Mouse (Mus musculus) hindbrain, embryonic 12.5 days (tissue): Measurements from ENCODE around the gene Tbcb. TPM values are rescaled to one million over a fixed set of nuclear protein-coding genes. Genes with fewer than 3 reads are reported as not detected.
"Not testable (repeated sequence)": the region's sequence is repeated elsewhere in the genome, so short reads cannot be mapped to it uniquely, and the experiment has no call there.

ENCODE experiments used
- ATAC-seq: fragments of 200-750 bp; cut with Nextera tagmentation; 2 replicates; pipeline ENCODE4 v1.8.0; 2017; ENCODE audit warnings: moderate TSS enrichment; ENCODE audit not compliant: low FRiP score
- H3K27ac ChIP-seq: fragments of 300-500 bp; sonication (generic); 2 replicates; pipeline ENCODE4 v1.5.1; 2016; ENCODE audit warnings: mild to moderate bottlenecking
- H3K27me3 ChIP-seq: fragments of 300-500 bp; sonication (generic); 2 replicates; pipeline ENCODE4 v1.6.1; 2016; ENCODE audit warnings: mild to moderate bottlenecking
- H3K36me3 ChIP-seq: fragments of 300-500 bp; sonication (generic); 2 replicates; pipeline ENCODE4 v1.6.1; 2016; ENCODE audit warnings: mild to moderate bottlenecking
- H3K4me1 ChIP-seq: fragments of 300-500 bp; sonication (generic); 2 replicates; pipeline ENCODE4 v1.6.1; 2016
- H3K4me2 ChIP-seq: fragments of 300-500 bp; sonication (generic); replicated peaks from 2 replicates; pipeline ENCODE4 v1.6.1; 2016; ENCODE audit warnings: mild to moderate bottlenecking
- H3K4me3 ChIP-seq: fragments of 300-500 bp; sonication (generic); 2 replicates; pipeline ENCODE4 v1.5.1; 2016; ENCODE audit warnings: mild to moderate bottlenecking
- H3K9ac ChIP-seq: fragments of 300-500 bp; sonication (generic); 2 replicates; pipeline ENCODE4 v1.6.1; 2016; ENCODE audit warnings: mild to moderate bottlenecking, moderate library complexity
- H3K9me3 ChIP-seq: fragments of 300-500 bp; sonication (generic); replicated peaks from 2 replicates; pipeline ENCODE4 v1.6.1; 2016; ENCODE audit warnings: mild to moderate bottlenecking
- WGBS: fragments of 180-500 bp; shearing (Covaris S2); methylation state at CpG from one replicate; pipeline ENCODE4 v1.1.7; 2016; 5-methylcytosine and 5-hydroxymethylcytosine counted together
- polyA plus RNA-seq: library from polyadenylated mRNA; unstranded; fragments of >200 nt; fragmentation: Nextera tagmentation; extraction: Ambion mirVana; gene quantifications from 2 replicates; pipeline ENCODE4 v1.2.1, GENCODE M21; 2016

The Tbcb gene
- polyA plus RNA-seq, 1 experiment from 2014 or later: 275 TPM

GRCm38 (mm10) chr7:30184641-30185348 is 47.3 kb downstream of the Tbcb start:
- Histone ChIP-seq H3K27me3 (no peaks in the 10 kb centered on the region), H3K9me3 (no peaks in the 10 kb centered on the region), H3K4me1 (peaks cover 8% of the 10 kb centered on the region), H3K27ac (no peak overlapping the region), H3K9ac (no peak overlapping the region), H3K4me3 (no peak overlapping the region), H3K36me3 (peaks cover 39% of the 10 kb centered on the region), H3K4me2 (no peak overlapping the region)
- no peak for ATAC-seq
- 72% methylated on average over 13 of the region's 13 CpGs for WGBS

- Histone ChIP-seq H3K4me3 (peak within 1 kb of the TSS; percentile 6; the same call in 1 of the 2 replicates), H3K27ac (no peak within 1 kb of the TSS), H3K4me1 (peaks cover 8% of the 10 kb centered on the region), H3K4me2 (peak within 1 kb of the TSS; percentile 41), H3K27me3 (no peaks in the 10 kb centered on the region), H3K9ac (peak within 1 kb of the TSS; percentile 35; the same call in 1 of the 2 replicates), H3K9me3 (no peaks in the 10 kb centered on the region), H3K36me3 (peaks cover 35% of the 10 kb centered on the region)
- ATAC-seq: peak; percentile 68
- WGBS: 0% methylated on average over 11 of the region's 11 CpGs
Observed at GRCm38 (mm10) chr7:30183879-30184289, 48.2 kb downstream of the Tbcb start, which contains the start of gene Cox7a1. Gene Cox7a1 (plus strand): TSS chr7:30184144.

GRCm38 (mm10) chr7:30183189-30183588 is 48.9 kb downstream of the Tbcb start:
- not testable (repeated sequence) for H3K9me3 ChIP-seq, ATAC-seq, H3K27ac ChIP-seq, H3K27me3 ChIP-seq, H3K4me2 ChIP-seq, H3K4me3 ChIP-seq, H3K9ac ChIP-seq, H3K4me1 ChIP-seq
- WGBS: 78% methylated on average over 6 of the region's 7 CpGs
- peaks cover 35% of the 10 kb centered on the region for H3K36me3 ChIP-seq

GRCm38 (mm10) chr7:30181929-30182328 is 50.1 kb downstream of the Tbcb start:
- H3K4me2 ChIP-seq, H3K9ac ChIP-seq, ATAC-seq, H3K4me3 ChIP-seq, H3K27ac ChIP-seq, H3K27me3 ChIP-seq, H3K4me1 ChIP-seq, H3K9me3 ChIP-seq: not testable (repeated sequence)
- WGBS: 89% methylated on average over 10 of the region's 10 CpGs
- peaks cover 32% of the 10 kb centered on the region for H3K36me3 ChIP-seq

- 6% methylated on average over 4 of the region's 4 CpGs for WGBS
- peaks cover 32% of the 10 kb centered on the region for H3K36me3 ChIP-seq
- H3K9ac ChIP-seq: no peak overlapping the region
- no peak overlapping the region for H3K4me2 ChIP-seq
- H3K27me3 ChIP-seq: no peaks in the 10 kb centered on the region
- H3K4me3 ChIP-seq: no peak overlapping the region
- ATAC-seq: peak; percentile 32; the same call in 1 of the 2 replicates
- H3K9me3 ChIP-seq: no peaks in the 10 kb centered on the region
- peaks cover 8% of the 10 kb centered on the region for H3K4me1 ChIP-seq
- no peak overlapping the region for H3K27ac ChIP-seq
Observed at GRCm38 (mm10) chr7:30181308-30181707, 50.8 kb downstream of the Tbcb start.

- Histone ChIP-seq H3K27ac (no peak overlapping the region), H3K27me3 (no peaks in the 10 kb centered on the region), H3K9ac (no peak overlapping the region), H3K4me2 (no peak overlapping the region), H3K36me3 (peaks cover 25% of the 10 kb centered on the region), H3K9me3 (no peaks in the 10 kb centered on the region), H3K4me3 (no peak overlapping the region), H3K4me1 (no peaks in the 10 kb centered on the region)
- 88% methylated on average over 11 of the region's 11 CpGs for WGBS
- ATAC-seq: no peak
Observed at GRCm38 (mm10) chr7:30178256-30178655, 53.8 kb downstream of the Tbcb start.

GRCm38 (mm10) chr7:30176474-30176873 is 55.6 kb downstream of the Tbcb start:
- no peak overlapping the region for H3K4me2 ChIP-seq
- peaks cover 25% of the 10 kb centered on the region for H3K36me3 ChIP-seq
- no peaks in the 10 kb centered on the region for H3K27me3 ChIP-seq
- no peak overlapping the region for H3K4me3 ChIP-seq
- WGBS: 84% methylated on average over 12 of the region's 12 CpGs
- no peaks in the 10 kb centered on the region for H3K9me3 ChIP-seq
- H3K9ac ChIP-seq: no peak overlapping the region
- no peak overlapping the region for H3K27ac ChIP-seq
- no peak for ATAC-seq
- H3K4me1 ChIP-seq: no peaks in the 10 kb centered on the region

Other genes with a start within 250 kb of the Tbcb start
- gene Zfp568, start 248.3 kb downstream of the Tbcb start, polyA plus RNA-seq: 13.2 and 14.9 TPM in 2 replicates
- gene Zfp14, start 180.9 kb downstream of the Tbcb start, polyA plus RNA-seq: 7.1 and 7.2 TPM in 2 replicates
- 9.8 and 10.1 TPM in 2 replicates for gene Zfp82, start 159.4 kb downstream of the Tbcb start, polyA plus RNA-seq
- gene Gm26920, start 141.9 kb downstream of the Tbcb start, polyA plus RNA-seq: 0.80 and 0.82 TPM in 2 replicates
- gene Zfp566, start 141.7 kb downstream of the Tbcb start, polyA plus RNA-seq: 13.7 and 16.2 TPM in 2 replicates
- 121 and 126 TPM in 2 replicates for gene Zfp260, start 137.5 kb downstream of the Tbcb start, polyA plus RNA-seq
- 14.0 and 14.6 TPM in 2 replicates for gene Zfp382, start 110.3 kb downstream of the Tbcb start, polyA plus RNA-seq
- gene Zfp146, start 62.5 kb downstream of the Tbcb start, polyA plus RNA-seq: 17.6 and 20.2 TPM in 2 replicates
- 3.5 and 3.6 TPM in 2 replicates for gene Cox7a1, start 48.1 kb downstream of the Tbcb start, polyA plus RNA-seq
- gene Capns1, start 33.5 kb downstream of the Tbcb start, polyA plus RNA-seq: 78.0 and 80.0 TPM in 2 replicates
- gene Polr2i, start 324 bp downstream of the Tbcb start, polyA plus RNA-seq: 135 and 149 TPM in 2 replicates
- gene Ovol3, start 3.5 kb upstream of the Tbcb start, polyA plus RNA-seq: not detected in 2 replicates
- gene Thap8, start 47.8 kb upstream of the Tbcb start, polyA plus RNA-seq: 0.48 and 0.77 TPM in 2 replicates
- 7.2 and 7.4 TPM in 2 replicates for gene Wdr62, start 48.1 kb upstream of the Tbcb start, polyA plus RNA-seq
- gene Clip3, start 59.5 kb upstream of the Tbcb start, polyA plus RNA-seq: 74.8 and 88.1 TPM in 2 replicates
- gene Alkbh6, start 76.4 kb upstream of the Tbcb start, polyA plus RNA-seq: 87.1 and 93.5 TPM in 2 replicates
- 36.9 and 39.2 TPM in 2 replicates for gene Syne4, start 82.5 kb upstream of the Tbcb start, polyA plus RNA-seq
- gene E130208F15Rik, start 89.5 kb upstream of the Tbcb start, polyA plus RNA-seq: 0.33 and 0.49 TPM in 2 replicates
- gene Sdhaf1, start 91.6 kb upstream of the Tbcb start, polyA plus RNA-seq: 22.3 and 23.4 TPM in 2 replicates
- gene Lrfn3, start 130.5 kb upstream of the Tbcb start, polyA plus RNA-seq: 9.3 and 10.1 TPM in 2 replicates
- gene Tyrobp, start 181.5 kb upstream of the Tbcb start, polyA plus RNA-seq: 17.7 and 19.7 TPM in 2 replicates
- 0.57 and 0.86 TPM in 2 replicates for gene Hcst, start 187.6 kb upstream of the Tbcb start, polyA plus RNA-seq
- gene Nfkbid, start 189.5 kb upstream of the Tbcb start, polyA plus RNA-seq: 1.3 and 2.2 TPM in 2 replicates
- gene Aplp1, start 213.3 kb upstream of the Tbcb start, polyA plus RNA-seq: 348 and 365 TPM in 2 replicates
- 16.1 and 23.9 TPM in 2 replicates for gene Kirrel2, start 225.4 kb upstream of the Tbcb start, polyA plus RNA-seq
- 3.8 and 5.2 TPM in 2 replicates for gene Nphs1, start 226.0 kb upstream of the Tbcb start, polyA plus RNA-seq